Mouse (Mus musculus) forebrain, embryonic 12.5 days (tissue): ENCODE results near the gene Git1. TPM values are rescaled to one million over a fixed set of nuclear protein-coding genes. Genes with fewer than 3 reads are reported as not detected.

ENCODE experiments used
- ATAC-seq: fragments of 200-750 bp; cut with Nextera tagmentation; 2 replicates; pipeline ENCODE4 v1.8.0; 2017; ENCODE audit warnings: moderate TSS enrichment; ENCODE audit not compliant: low FRiP score
- H3K27ac ChIP-seq: fragments of 300-500 bp; sonication (generic); 2 replicates; pipeline ENCODE4 v1.5.1; 2016; ENCODE audit warnings: mild to moderate bottlenecking
- H3K27me3 ChIP-seq: fragments of 300-500 bp; sonication (generic); 2 replicates; pipeline ENCODE4 v1.6.1; 2016; ENCODE audit warnings: mild to moderate bottlenecking
- H3K36me3 ChIP-seq: fragments of 300-500 bp; sonication (generic); replicated peaks from 2 replicates; pipeline ENCODE4 v1.6.1; 2016; ENCODE audit warnings: mild to moderate bottlenecking
- H3K4me1 ChIP-seq: fragments of 300-500 bp; sonication (generic); 2 replicates; pipeline ENCODE4 v1.6.1; 2016
- H3K4me2 ChIP-seq: fragments of 300-500 bp; sonication (generic); 2 replicates; pipeline ENCODE4 v1.6.1; 2016; ENCODE audit warnings: mild to moderate bottlenecking, moderate library complexity
- H3K4me3 ChIP-seq: fragments of 300-500 bp; sonication (generic); replicated peaks from 2 replicates; pipeline ENCODE4 v1.5.1; 2016; ENCODE audit warnings: mild to moderate bottlenecking
- H3K9ac ChIP-seq: fragments of 300-500 bp; sonication (generic); 2 replicates; pipeline ENCODE4 v1.6.1; 2016; ENCODE audit warnings: mild to moderate bottlenecking
- H3K9me3 ChIP-seq: fragments of 300-500 bp; sonication (generic); 2 replicates; pipeline ENCODE4 v1.6.1; 2016
- WGBS: fragments of 180-500 bp; shearing (Covaris S2); methylation state at CpG from one replicate; pipeline ENCODE4 v1.1.7; 2016; 5-methylcytosine and 5-hydroxymethylcytosine counted together
- polyA plus RNA-seq: library from polyadenylated mRNA; unstranded; fragments of >200 nt; fragmentation: Nextera tagmentation; extraction: Ambion mirVana; gene quantifications from 2 replicates; pipeline ENCODE4 v1.2.1, GENCODE M21; 2016

The Git1 gene
- polyA plus RNA-seq, 1 experiment from 2014 or later: 14.6 TPM

DNA sequence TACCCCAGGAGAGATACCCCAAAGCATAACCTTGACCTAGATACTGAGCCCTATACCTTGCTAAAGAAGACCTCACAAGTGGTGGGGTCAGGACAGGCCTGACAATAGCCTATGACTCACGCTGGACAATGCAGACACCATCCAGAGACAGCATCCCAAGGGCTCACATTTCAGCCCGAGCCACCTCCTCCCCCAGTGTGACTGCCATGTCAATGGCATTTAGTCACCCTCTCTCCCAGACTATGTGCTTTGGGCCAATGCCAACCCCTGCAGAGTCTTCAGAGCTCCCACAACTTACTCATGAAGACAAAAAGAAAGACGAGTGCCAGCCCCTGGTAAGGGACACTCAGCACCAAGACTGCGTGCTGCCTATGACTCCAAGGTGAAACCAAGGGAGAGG, 28.7 kb upstream of the Git1 start:
- no peak for ATAC-seq
- Histone ChIP-seq H3K4me3 (no peak overlapping the region), H3K4me1 (peaks cover 21% of the 10 kb centered on the region)

DNA sequence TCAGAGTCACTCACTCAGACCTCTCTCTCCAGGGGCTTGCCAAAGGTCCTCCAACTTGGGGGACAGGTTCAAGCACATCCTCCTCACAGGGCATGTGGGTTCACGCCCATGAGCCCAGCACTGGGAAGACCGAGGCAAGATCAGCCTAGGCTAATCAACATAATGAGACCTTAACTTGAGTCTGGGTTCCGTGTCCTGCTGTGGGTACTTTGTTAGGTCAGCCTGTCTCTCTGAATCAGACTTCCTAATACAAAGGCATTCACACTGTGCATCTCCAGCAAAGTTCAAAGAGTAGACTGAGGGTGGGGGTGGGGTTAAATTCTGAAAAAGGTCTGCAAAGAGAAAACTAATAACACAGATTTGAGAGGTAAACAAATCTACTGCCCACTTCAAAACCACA, 28.3 kb upstream of the Git1 start:
- H3K4me3 ChIP-seq: no peak overlapping the region
- H3K27ac ChIP-seq: no peak overlapping the region
- H3K36me3 ChIP-seq: peaks cover 1% of the 10 kb centered on the region; the same call in 1 of the 2 replicates
- H3K9me3 ChIP-seq: no peaks in the 10 kb centered on the region
- no peak overlapping the region for H3K9ac ChIP-seq
- ATAC-seq: no peak
- 61% methylated on average over 3 of the region's 3 CpGs for WGBS
- H3K27me3 ChIP-seq: peaks cover 89% of the 10 kb centered on the region
- peaks cover 21% of the 10 kb centered on the region for H3K4me1 ChIP-seq
- no peak overlapping the region for H3K4me2 ChIP-seq

More for the DNA sequence above, 28.7 kb upstream of the Git1 start:
- H3K9ac ChIP-seq: no peak overlapping the region
- no peak overlapping the region for H3K27ac ChIP-seq
- no peak overlapping the region for H3K4me2 ChIP-seq
- 64% methylated on average over 4 of the region's 4 CpGs for WGBS
- no peaks in the 10 kb centered on the region for H3K36me3 ChIP-seq
- peaks cover 89% of the 10 kb centered on the region for H3K27me3 ChIP-seq
- no peaks in the 10 kb centered on the region for H3K9me3 ChIP-seq

- peaks cover 79% of the 10 kb centered on the region for H3K27me3 ChIP-seq
- no peak overlapping the region for H3K9ac ChIP-seq
- H3K9me3 ChIP-seq: no peaks in the 10 kb centered on the region
- H3K27ac ChIP-seq: no peak overlapping the region
- H3K36me3 ChIP-seq: peaks cover 16% of the 10 kb centered on the region
- H3K4me2 ChIP-seq: no peak overlapping the region
- no peak overlapping the region for H3K4me3 ChIP-seq
- ATAC-seq: no peak
- H3K4me1 ChIP-seq: peaks cover 21% of the 10 kb centered on the region
- whole genome bisulfite sequencing: 34% methylated on average over 9 of the region's 9 CpGs
Observed at GRCm38 (mm10) chr11:77466544-77466943, 26.8 kb upstream of the Git1 start.

DNA sequence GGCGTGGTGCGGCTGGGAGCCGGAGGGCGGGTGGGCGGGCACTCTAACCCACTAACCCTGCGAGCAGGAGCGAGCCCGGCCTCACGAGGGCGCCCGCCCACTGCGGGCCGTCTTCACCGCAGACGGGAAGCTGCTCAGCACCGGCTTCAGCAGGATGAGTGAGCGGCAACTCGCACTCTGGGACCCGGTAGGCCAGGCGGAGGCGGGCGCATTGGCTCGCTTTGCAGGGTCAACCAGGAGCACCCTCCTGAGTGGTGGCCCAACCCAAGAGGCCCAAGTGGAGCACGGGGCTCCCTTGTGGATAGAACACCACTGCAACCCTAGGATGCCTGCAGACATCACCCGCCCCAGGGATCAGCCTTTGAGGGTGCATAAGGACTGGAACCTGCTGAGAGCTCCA, 26.2 kb upstream of the Git1 start:
- H3K27ac ChIP-seq: no peak overlapping the region
- ATAC-seq: no peak; the same call in 1 of the 2 replicates
- H3K4me2 ChIP-seq: no peak overlapping the region; the same call in 1 of the 2 replicates
- WGBS: 5% methylated on average over 25 of the region's 25 CpGs
- peaks cover 15% of the 10 kb centered on the region for H3K4me1 ChIP-seq
- no peaks in the 10 kb centered on the region for H3K9me3 ChIP-seq
- H3K36me3 ChIP-seq: peaks cover 22% of the 10 kb centered on the region
- no peak overlapping the region for H3K4me3 ChIP-seq
- no peak overlapping the region for H3K9ac ChIP-seq
- H3K27me3 ChIP-seq: peaks cover 73% of the 10 kb centered on the region

DNA sequence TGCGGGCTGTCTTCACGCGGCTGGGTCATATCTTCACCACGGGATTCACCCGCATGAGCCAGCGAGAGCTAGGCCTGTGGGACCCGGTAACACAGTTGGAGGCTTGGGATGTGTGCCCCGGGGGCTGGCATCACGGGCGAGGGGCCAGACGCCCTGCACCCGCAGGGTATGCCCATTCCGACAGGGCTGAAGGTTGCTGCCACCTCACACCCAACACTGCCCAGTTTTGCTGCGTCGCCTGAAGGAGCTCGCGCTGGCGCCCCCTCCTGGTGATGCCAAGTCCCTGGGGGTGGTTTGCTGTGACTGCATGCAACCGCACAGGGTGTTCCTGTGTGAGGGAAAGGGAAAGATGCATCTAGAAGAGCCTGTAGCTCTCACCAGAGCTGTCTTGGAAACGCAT, 25.6 kb upstream of the Git1 start:
- Histone ChIP-seq H3K4me2 (peak overlapping the region; percentile 31), H3K36me3 (peaks cover 28% of the 10 kb centered on the region), H3K27ac (no peak overlapping the region), H3K27me3 (peaks cover 67% of the 10 kb centered on the region), H3K9ac (no peak overlapping the region), H3K4me3 (no peak overlapping the region), H3K9me3 (no peaks in the 10 kb centered on the region), H3K4me1 (peaks cover 9% of the 10 kb centered on the region)
- no peak for ATAC-seq
- WGBS: 10% methylated on average over 20 of the region's 20 CpGs

- ATAC-seq: no peak
- H3K27ac ChIP-seq: no peak overlapping the region
- no peak overlapping the region for H3K9ac ChIP-seq
- H3K4me2 ChIP-seq: no peak overlapping the region
- 86% methylated on average over 9 of the region's 9 CpGs for WGBS
- H3K4me3 ChIP-seq: no peak overlapping the region
- H3K4me1 ChIP-seq: peaks cover 6% of the 10 kb centered on the region; the same call in 1 of the 2 replicates
- peaks cover 61% of the 10 kb centered on the region for H3K27me3 ChIP-seq
- H3K36me3 ChIP-seq: peaks cover 34% of the 10 kb centered on the region
- H3K9me3 ChIP-seq: no peaks in the 10 kb centered on the region
Observed at GRCm38 (mm10) chr11:77468397-77468796, 25.0 kb upstream of the Git1 start.

GRCm38 (mm10) chr11:77471407-77471806, 22.0 kb upstream of the Git1 start:
- peaks cover 31% of the 10 kb centered on the region for H3K27me3 ChIP-seq
- peaks cover 6% of the 10 kb centered on the region; the same call in 1 of the 2 replicates for H3K4me1 ChIP-seq
- no peak overlapping the region for H3K27ac ChIP-seq
- H3K9me3 ChIP-seq: no peaks in the 10 kb centered on the region
- H3K9ac ChIP-seq: no peak overlapping the region
- whole genome bisulfite sequencing: 75% methylated on average over 26 of the region's 29 CpGs
- H3K4me2 ChIP-seq: no peak overlapping the region
- H3K4me3 ChIP-seq: no peak overlapping the region
- peaks cover 54% of the 10 kb centered on the region for H3K36me3 ChIP-seq
- ATAC-seq: no peak

GRCm38 (mm10) chr11:77472775-77473174, 20.6 kb upstream of the Git1 start:
- H3K36me3 ChIP-seq: peaks cover 57% of the 10 kb centered on the region

DNA sequence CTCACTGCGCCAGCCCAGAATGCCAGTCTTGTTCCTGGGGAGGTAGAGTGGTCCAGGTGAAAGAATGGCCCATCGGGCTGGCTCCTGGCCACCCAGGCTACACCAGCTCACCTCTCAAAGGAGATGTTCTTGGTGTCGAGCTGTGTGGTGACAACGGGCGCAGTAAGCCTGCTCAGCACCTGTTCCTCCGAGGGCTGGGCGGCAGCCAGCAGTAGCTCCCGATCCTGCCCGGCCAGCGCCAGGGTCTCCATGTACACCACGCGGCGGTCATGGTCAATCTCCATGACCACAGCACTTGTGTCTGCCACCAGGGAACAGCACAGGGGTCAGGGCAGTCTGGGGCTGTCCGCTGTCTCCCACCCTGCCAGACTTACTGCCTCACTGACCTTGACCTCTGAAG, 17.1 kb upstream of the Git1 start:
- Histone ChIP-seq H3K9me3 (no peaks in the 10 kb centered on the region), H3K4me3 (no peak overlapping the region), H3K4me1 (0 out of 2 replicates have a peak, but pooled peaks cover 4% of the 10 kb centered on the region), H3K4me2 (no peak overlapping the region), H3K27ac (no peak overlapping the region), H3K27me3 (no peaks in the 10 kb centered on the region), H3K9ac (no peak overlapping the region), H3K36me3 (peaks cover 44% of the 10 kb centered on the region)
- WGBS: 95% methylated on average over 14 of the region's 14 CpGs
- no peak for ATAC-seq

More at GRCm38 (mm10) chr11:77472775-77473174, 20.6 kb upstream of the Git1 start:
- H3K4me1 ChIP-seq: peaks cover 3% of the 10 kb centered on the region; the same call in 1 of the 2 replicates
- H3K4me3 ChIP-seq: no peak overlapping the region
- 91% methylated on average over 16 of the region's 16 CpGs for WGBS
- H3K9me3 ChIP-seq: no peaks in the 10 kb centered on the region
- no peak overlapping the region for H3K9ac ChIP-seq
- ATAC-seq: no peak
- no peak overlapping the region for H3K27ac ChIP-seq
- H3K4me2 ChIP-seq: no peak overlapping the region
- peaks cover 18% of the 10 kb centered on the region for H3K27me3 ChIP-seq

DNA sequence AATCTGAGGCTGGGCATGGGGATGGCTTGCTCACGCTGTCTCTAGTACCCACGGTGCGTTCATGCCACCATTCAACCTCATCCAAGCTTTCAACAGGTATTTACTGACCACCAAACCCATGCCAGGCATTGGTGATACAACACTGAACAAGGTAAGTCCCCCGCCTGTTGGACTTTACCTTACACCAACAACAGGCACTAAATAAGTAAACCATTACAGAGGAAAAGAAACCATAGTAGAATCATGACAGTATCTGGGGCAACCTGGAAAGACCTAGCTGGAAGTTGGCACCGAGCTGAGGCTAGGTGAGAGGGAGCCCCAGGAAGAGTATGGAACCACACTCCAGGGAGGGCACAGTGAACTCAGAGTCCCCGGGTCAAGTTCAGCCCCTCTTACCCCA, 16.5 kb upstream of the Git1 start:
- 90% methylated on average over 6 of the region's 6 CpGs for WGBS
- H3K9me3 ChIP-seq: no peaks in the 10 kb centered on the region
- ATAC-seq: no peak
- H3K4me3 ChIP-seq: no peak overlapping the region
- peaks cover 8% of the 10 kb centered on the region; the same call in 1 of the 2 replicates for H3K4me1 ChIP-seq
- H3K36me3 ChIP-seq: peaks cover 38% of the 10 kb centered on the region
- no peak overlapping the region for H3K27ac ChIP-seq
- no peak overlapping the region for H3K4me2 ChIP-seq
- H3K9ac ChIP-seq: no peak overlapping the region
- H3K27me3 ChIP-seq: no peaks in the 10 kb centered on the region

- WGBS: 70% methylated on average over 3 of the region's 3 CpGs
- ATAC-seq: no peak
- Histone ChIP-seq H3K4me2 (no peak overlapping the region), H3K9me3 (no peaks in the 10 kb centered on the region), H3K4me3 (no peak overlapping the region), H3K4me1 (peaks cover 55% of the 10 kb centered on the region), H3K9ac (no peak overlapping the region), H3K27me3 (no peaks in the 10 kb centered on the region), H3K36me3 (peaks cover 3% of the 10 kb centered on the region; the same call in 1 of the 2 replicates), H3K27ac (no peak overlapping the region)
Observed at GRCm38 (mm10) chr11:77483043-77483442, 10.3 kb upstream of the Git1 start.

- Histone ChIP-seq H3K9ac (no peak overlapping the region), H3K4me3 (no peak overlapping the region), H3K4me1 (peaks cover 62% of the 10 kb centered on the region), H3K27ac (no peak overlapping the region), H3K4me2 (no peak overlapping the region), H3K36me3 (peaks cover 3% of the 10 kb centered on the region; the same call in 1 of the 2 replicates), H3K9me3 (no peaks in the 10 kb centered on the region), H3K27me3 (no peaks in the 10 kb centered on the region)
- WGBS: 84% methylated on average over 11 of the region's 11 CpGs
- no peak for ATAC-seq
Observed at GRCm38 (mm10) chr11:77483510-77484255, 9.7 kb upstream of the Git1 start.

DNA sequence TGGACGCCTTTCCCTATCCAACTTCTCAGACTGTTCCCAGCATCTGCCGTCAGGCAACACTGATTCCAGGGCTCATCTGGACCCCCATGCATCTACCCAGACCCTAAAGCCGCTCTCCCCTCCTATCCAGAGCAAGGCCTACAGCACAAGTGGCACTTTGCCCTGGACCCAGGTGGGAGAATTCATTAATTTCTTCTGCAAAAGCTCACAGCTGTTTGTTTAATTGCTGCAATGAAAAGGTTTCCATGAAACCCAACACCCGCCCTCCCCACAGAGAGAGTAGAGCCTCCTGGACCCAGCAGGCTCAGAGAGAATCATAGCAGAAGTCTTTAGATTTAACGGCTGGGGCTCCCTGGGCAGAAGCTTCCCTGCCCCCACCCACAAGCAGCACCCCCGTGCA, 8.1 kb upstream of the Git1 start:
- no peaks in the 10 kb centered on the region for H3K27me3 ChIP-seq
- 35% methylated on average over 6 of the region's 6 CpGs for WGBS
- H3K4me3 ChIP-seq: 0 out of 2 replicates have a peak overlapping the region, but pooled peaks have one; percentile 1
- H3K36me3 ChIP-seq: peaks cover 3% of the 10 kb centered on the region; the same call in 1 of the 2 replicates
- H3K27ac ChIP-seq: peak overlapping the region; percentile 57
- no peak overlapping the region; the same call in 1 of the 2 replicates for H3K9ac ChIP-seq
- H3K4me2 ChIP-seq: peak overlapping the region; percentile 81
- peaks cover 67% of the 10 kb centered on the region for H3K4me1 ChIP-seq
- H3K9me3 ChIP-seq: no peaks in the 10 kb centered on the region
- ATAC-seq: no peak; the same call in 1 of the 2 replicates
